Mouse (Mus musculus) embryonic facial prominence, embryonic 13.5 days (tissue): ENCODE data around the gene Camta1. TPM values are rescaled to one million over a fixed set of nuclear protein-coding genes. Genes with fewer than 3 reads are reported as not detected.
"Not testable (repeated sequence)": the region's sequence is repeated elsewhere in the genome, so short reads cannot be mapped to it uniquely, and the experiment has no call there.

ENCODE experiments used
- ATAC-seq: fragments of 200-750 bp; cut with Nextera tagmentation; 2 replicates; pipeline ENCODE4 v1.8.0; 2017; ENCODE audit warnings: low read depth; ENCODE audit not compliant: insufficient number of reproducible peaks, insufficient read depth, low FRiP score, low TSS enrichment
- H3K27ac ChIP-seq: fragments of 300-500 bp; sonication (generic); 2 replicates; pipeline ENCODE4 v1.5.1; 2015; ENCODE audit warnings: moderate library complexity, mild to moderate bottlenecking, inconsistent platforms
- H3K27me3 ChIP-seq: fragments of 300-500 bp; sonication (generic); 2 replicates; pipeline ENCODE4 v1.6.1; 2015; ENCODE audit warnings: mild to moderate bottlenecking, inconsistent platforms
- H3K36me3 ChIP-seq: fragments of 300-500 bp; sonication (generic); 2 replicates; pipeline ENCODE4 v1.6.1; 2015; ENCODE audit warnings: mild to moderate bottlenecking, inconsistent platforms
- H3K4me1 ChIP-seq: fragments of 300-500 bp; sonication (generic); 2 replicates; pipeline ENCODE4 v1.6.1; 2015; ENCODE audit warnings: inconsistent platforms
- H3K4me2 ChIP-seq: fragments of 300-500 bp; sonication (generic); 2 replicates; pipeline ENCODE4 v1.6.1; 2015; ENCODE audit warnings: moderate library complexity, mild to moderate bottlenecking, inconsistent platforms
- H3K4me3 ChIP-seq: fragments of 300-500 bp; sonication (generic); 2 replicates; pipeline ENCODE4 v1.5.1; 2015; ENCODE audit warnings: mild to moderate bottlenecking, inconsistent platforms
- H3K9ac ChIP-seq: fragments of 300-500 bp; sonication (generic); 2 replicates; pipeline ENCODE4 v1.6.1; 2015; ENCODE audit warnings: mild to moderate bottlenecking, inconsistent platforms
- H3K9me3 ChIP-seq: fragments of 300-500 bp; sonication (generic); 2 replicates; pipeline ENCODE4 v1.6.1; 2016; ENCODE audit warnings: inconsistent platforms
- WGBS: fragments of 180-500 bp; shearing (Covaris S2); methylation state at CpG from one replicate; pipeline ENCODE4 v1.1.7; 2015; ENCODE audit warnings: mixed read lengths; 5-methylcytosine and 5-hydroxymethylcytosine counted together
- polyA plus RNA-seq: library from polyadenylated mRNA; unstranded; fragments of >200 nt; fragmentation: Nextera tagmentation; extraction: Ambion mirVana; gene quantifications from 2 replicates; pipeline ENCODE4 v1.2.1, GENCODE M21; 2015

The Camta1 gene
- polyA plus RNA-seq, 1 experiment from 2014 or later: 106 TPM

GRCm38 (mm10) chr4:150888492-150888891 lies 973.2 kb downstream of the Camta1 start:
- Histone ChIP-seq H3K4me1 (peaks cover 24% of the 10 kb centered on the region), H3K36me3 (no peaks in the 10 kb centered on the region), H3K9ac (no peak overlapping the region), H3K27ac (no peak overlapping the region), H3K4me2 (no peak overlapping the region), H3K4me3 (no peak overlapping the region), H3K27me3 (no peaks in the 10 kb centered on the region), H3K9me3 (no peaks in the 10 kb centered on the region)
- no peak for ATAC-seq
- WGBS: 55% methylated on average over 4 of the region's 4 CpGs

- H3K4me1 ChIP-seq: peaks cover 24% of the 10 kb centered on the region
- no peak overlapping the region for H3K4me3 ChIP-seq
- H3K27ac ChIP-seq: no peak overlapping the region
- 71% methylated on average over 5 of the region's 5 CpGs for WGBS
- H3K36me3 ChIP-seq: no peaks in the 10 kb centered on the region
- H3K9ac ChIP-seq: no peak overlapping the region
- no peaks in the 10 kb centered on the region for H3K27me3 ChIP-seq
- no peak for ATAC-seq
- no peaks in the 10 kb centered on the region for H3K9me3 ChIP-seq
- H3K4me2 ChIP-seq: no peak overlapping the region
These were observed 973.8 kb downstream of the Camta1 start for GRCm38 (mm10) chr4:150887903-150888302.

- WGBS: 86% methylated on average over 5 of the region's 5 CpGs
- Histone ChIP-seq H3K27ac (no peak overlapping the region), H3K27me3 (no peaks in the 10 kb centered on the region), H3K4me2 (no peak overlapping the region), H3K9ac (no peak overlapping the region), H3K4me3 (no peak overlapping the region), H3K4me1 (no peaks in the 10 kb centered on the region; the same call in 1 of the 2 replicates), H3K36me3 (peaks cover 3% of the 10 kb centered on the region; the same call in 1 of the 2 replicates), H3K9me3 (peaks cover 29% of the 10 kb centered on the region)
- no peak for ATAC-seq
These were observed 979.0 kb downstream of the Camta1 start for GRCm38 (mm10) chr4:150882632-150883031.

- Histone ChIP-seq H3K4me1 (no peaks in the 10 kb centered on the region), H3K4me2 (no peak overlapping the region), H3K27ac (no peak overlapping the region), H3K4me3 (no peak overlapping the region), H3K27me3 (no peaks in the 10 kb centered on the region), H3K9ac (no peak overlapping the region), H3K36me3 (peaks cover 3% of the 10 kb centered on the region; the same call in 1 of the 2 replicates), H3K9me3 (peaks cover 29% of the 10 kb centered on the region)
- no peak for ATAC-seq
- 88% methylated on average over 5 of the region's 5 CpGs for WGBS
These were observed 981.3 kb downstream of the Camta1 start for GRCm38 (mm10) chr4:150880364-150880763.

GRCm38 (mm10) chr4:150879631-150880030 lies 982.0 kb downstream of the Camta1 start:
- H3K36me3 ChIP-seq: peaks cover 3% of the 10 kb centered on the region; the same call in 1 of the 2 replicates
- H3K9me3 ChIP-seq: peaks cover 29% of the 10 kb centered on the region
- H3K27me3 ChIP-seq: no peaks in the 10 kb centered on the region
- H3K4me1 ChIP-seq: no peaks in the 10 kb centered on the region
- no peak overlapping the region for H3K9ac ChIP-seq
- no peak overlapping the region for H3K27ac ChIP-seq
- no peak for ATAC-seq
- no peak overlapping the region for H3K4me3 ChIP-seq
- H3K4me2 ChIP-seq: no peak overlapping the region
- WGBS: 95% methylated on average over 22 of the region's 22 CpGs

- Histone ChIP-seq H3K27ac (no peak overlapping the region), H3K4me1 (peaks cover 27% of the 10 kb centered on the region), H3K36me3 (peaks cover 3% of the 10 kb centered on the region; the same call in 1 of the 2 replicates), H3K9me3 (peaks cover 25% of the 10 kb centered on the region), H3K4me2 (no peak overlapping the region), H3K4me3 (no peak overlapping the region), H3K9ac (no peak overlapping the region), H3K27me3 (no peaks in the 10 kb centered on the region)
- no peak for ATAC-seq
- 80% methylated on average over 10 of the region's 10 CpGs for WGBS
These were observed 986.3 kb downstream of the Camta1 start for GRCm38 (mm10) chr4:150875393-150875792.

- Histone ChIP-seq H3K4me1 (peaks cover 37% of the 10 kb centered on the region), H3K9me3 (peaks cover 15% of the 10 kb centered on the region)
- WGBS: 64% methylated on average over 4 of the region's 4 CpGs
- H3K27ac ChIP-seq, H3K27me3 ChIP-seq, H3K9ac ChIP-seq, H3K4me2 ChIP-seq, H3K4me3 ChIP-seq, ATAC-seq, H3K36me3 ChIP-seq: not testable (repeated sequence)
These were observed 987.3 kb downstream of the Camta1 start for GRCm38 (mm10) chr4:150874416-150874815.

GRCm38 (mm10) chr4:150872681-150873080 lies 989.0 kb downstream of the Camta1 start:
- peak overlapping the region; percentile 30 for H3K4me2 ChIP-seq

GRCm38 (mm10) chr4:150872139-150872651 lies 989.5 kb downstream of the Camta1 start:
- Histone ChIP-seq H3K9ac (peak overlapping the region; percentile 62), H3K36me3 (peaks cover 10% of the 10 kb centered on the region), H3K9me3 (no peaks in the 10 kb centered on the region), H3K27ac (peak overlapping the region; percentile 73), H3K4me1 (peaks cover 42% of the 10 kb centered on the region), H3K4me2 (peak overlapping the region; percentile 30), H3K27me3 (no peaks in the 10 kb centered on the region), H3K4me3 (no peak overlapping the region)
- ATAC-seq: 0 out of 2 replicates have a peak, but pooled peaks have one; percentile 8
- WGBS: 8% methylated on average over 9 of the region's 9 CpGs

More at GRCm38 (mm10) chr4:150872681-150873080, 989.0 kb downstream of the Camta1 start:
- no peak overlapping the region; the same call in 1 of the 2 replicates for H3K9ac ChIP-seq
- H3K27me3 ChIP-seq: no peaks in the 10 kb centered on the region
- H3K36me3 ChIP-seq: peaks cover 5% of the 10 kb centered on the region
- H3K4me3 ChIP-seq: no peak overlapping the region
- 51% methylated on average over 8 of the region's 8 CpGs for WGBS
- peaks cover 42% of the 10 kb centered on the region for H3K4me1 ChIP-seq
- no peak for ATAC-seq
- H3K27ac ChIP-seq: peak overlapping the region; percentile 73
- no peaks in the 10 kb centered on the region for H3K9me3 ChIP-seq

GRCm38 (mm10) chr4:150871392-150872138 lies 990.1 kb downstream of the Camta1 start:
- H3K4me3 ChIP-seq: no peak overlapping the region
- H3K9ac ChIP-seq: no peak overlapping the region
- H3K27ac ChIP-seq: peak overlapping the region; percentile 73
- peaks cover 42% of the 10 kb centered on the region for H3K4me1 ChIP-seq
- peak overlapping the region; percentile 30 for H3K4me2 ChIP-seq
- H3K36me3 ChIP-seq: peaks cover 17% of the 10 kb centered on the region
- peak; percentile 84 for ATAC-seq
- H3K9me3 ChIP-seq: no peaks in the 10 kb centered on the region
- H3K27me3 ChIP-seq: no peaks in the 10 kb centered on the region
- WGBS: 22% methylated on average over 10 of the region's 10 CpGs

GRCm38 (mm10) chr4:150870963-150871391 lies 990.7 kb downstream of the Camta1 start:
- no peak for ATAC-seq
- peaks cover 22% of the 10 kb centered on the region for H3K36me3 ChIP-seq
- no peak overlapping the region for H3K4me2 ChIP-seq
- H3K4me1 ChIP-seq: peaks cover 43% of the 10 kb centered on the region
- no peak overlapping the region for H3K4me3 ChIP-seq
- H3K9me3 ChIP-seq: no peaks in the 10 kb centered on the region
- H3K27me3 ChIP-seq: no peaks in the 10 kb centered on the region
- H3K9ac ChIP-seq: no peak overlapping the region
- peak overlapping the region; percentile 73 for H3K27ac ChIP-seq
- WGBS: 75% methylated on average over 13 of the region's 13 CpGs
